Mouse (Mus musculus): ENCODE results near the gene Adat2.

The Adat2 gene

GRCm38 (mm10) chr10:13552646-13553497 lies at the start of gene Adat2, which contains the start of gene Pex3:
Gene Adat2 (plus strand): TSS chr10:13552894.
Gene Pex3 (minus strand): TSS chr10:13553142.
- DNase-seq = peak; percentile 94

- DNase-seq = no peak
These were observed 30.8 kb upstream of the Adat2 start for GRCm38 (mm10) chr10:13521857-13522256.

DNA sequence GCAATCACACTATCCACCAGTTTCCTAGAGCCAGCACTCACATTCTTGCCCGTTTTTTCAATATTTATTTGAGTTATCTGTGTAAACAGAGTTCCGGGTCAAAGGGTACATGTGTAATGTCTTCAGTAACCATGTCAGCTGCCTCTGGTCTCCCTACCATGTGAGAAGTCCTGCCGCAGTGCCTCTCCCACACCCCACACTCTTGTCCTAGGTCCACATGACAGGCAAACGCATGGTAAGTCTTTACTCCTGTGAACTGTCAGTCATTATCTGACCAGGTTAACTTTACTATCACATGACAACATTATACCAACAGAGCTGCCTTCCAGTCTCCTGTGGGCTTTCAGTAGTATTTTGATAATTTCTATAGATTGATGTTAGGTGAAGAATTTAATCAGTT lies 24.5 kb upstream of the Adat2 start:
- no peak for DNase-seq

DNA sequence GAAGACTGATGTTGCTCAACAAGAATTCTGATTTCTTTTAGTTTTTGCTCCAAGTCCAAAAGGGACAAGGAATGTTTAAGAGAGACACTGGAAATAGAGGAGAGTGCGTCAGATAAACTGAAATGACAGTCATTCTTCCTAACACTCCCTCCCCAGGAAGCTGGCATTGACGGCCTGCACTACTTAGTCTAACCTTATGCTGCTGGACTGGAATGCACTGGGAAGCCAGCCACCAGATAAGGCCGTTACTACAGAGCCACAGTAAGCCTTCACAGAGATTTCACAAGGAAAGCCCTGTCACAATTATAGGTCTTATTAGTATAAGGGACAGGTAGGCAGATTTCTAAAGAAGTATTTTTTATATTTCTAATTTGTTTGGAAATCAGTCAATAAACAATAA lies 17.9 kb upstream of the Adat2 start:
- no peak for DNase-seq

- DNase-seq = no peak
These were observed 16.0 kb upstream of the Adat2 start for GRCm38 (mm10) chr10:13536706-13537105.

DNA sequence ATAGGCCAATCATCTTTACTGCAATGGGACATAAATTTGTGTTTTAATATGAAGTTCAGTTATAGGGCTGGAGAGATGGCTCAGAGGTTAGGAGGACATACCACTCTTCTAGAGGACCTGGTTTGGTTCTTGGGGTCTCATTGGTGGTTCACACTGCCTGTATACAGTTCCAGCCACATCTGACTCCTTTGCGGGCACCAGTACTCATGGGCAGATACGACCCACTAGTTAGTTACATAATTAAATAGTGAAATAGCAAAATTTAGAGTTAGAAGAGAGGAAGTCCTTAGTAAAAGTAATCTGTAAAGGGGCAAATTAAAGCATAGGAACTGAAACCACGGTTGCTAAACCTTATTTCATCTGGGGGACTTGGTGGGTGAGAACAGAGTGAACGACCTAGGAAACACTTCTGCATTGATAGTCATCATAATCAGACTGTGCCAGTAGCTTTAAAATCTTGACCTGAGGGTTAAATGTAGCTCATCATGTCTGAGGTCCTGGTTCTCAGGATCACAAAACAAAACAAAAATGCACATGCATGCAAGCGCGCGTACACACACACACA lies 12.8 kb upstream of the Adat2 start:
- DNase-seq = no peak

DNA sequence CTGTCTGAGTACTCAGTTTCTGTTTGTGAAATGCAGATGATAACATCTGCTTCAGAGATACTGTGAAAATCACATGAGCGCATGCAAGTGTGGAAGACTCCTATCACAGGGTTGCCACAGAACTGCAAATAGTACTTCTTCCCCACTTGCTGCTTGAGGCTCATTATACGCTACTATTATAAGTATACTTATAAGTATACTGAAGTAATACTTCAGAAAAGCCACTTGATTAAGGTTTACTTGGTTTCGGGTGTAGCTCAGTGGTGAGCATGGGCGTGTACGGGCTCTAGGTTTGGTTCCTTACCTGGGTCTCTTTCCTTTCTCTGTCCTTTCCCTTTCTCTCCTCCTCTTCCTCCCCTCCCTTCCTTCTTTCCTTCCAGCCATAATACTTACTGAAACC lies 11.0 kb upstream of the Adat2 start:
- no peak for DNase-seq

- no peak for DNase-seq
These were observed 848 bp downstream of the Adat2 start for GRCm38 (mm10) chr10:13553498-13553985.

- DNase-seq = no peak
These were observed 1.6 kb downstream of the Adat2 start for GRCm38 (mm10) chr10:13554316-13554715.

DNA sequence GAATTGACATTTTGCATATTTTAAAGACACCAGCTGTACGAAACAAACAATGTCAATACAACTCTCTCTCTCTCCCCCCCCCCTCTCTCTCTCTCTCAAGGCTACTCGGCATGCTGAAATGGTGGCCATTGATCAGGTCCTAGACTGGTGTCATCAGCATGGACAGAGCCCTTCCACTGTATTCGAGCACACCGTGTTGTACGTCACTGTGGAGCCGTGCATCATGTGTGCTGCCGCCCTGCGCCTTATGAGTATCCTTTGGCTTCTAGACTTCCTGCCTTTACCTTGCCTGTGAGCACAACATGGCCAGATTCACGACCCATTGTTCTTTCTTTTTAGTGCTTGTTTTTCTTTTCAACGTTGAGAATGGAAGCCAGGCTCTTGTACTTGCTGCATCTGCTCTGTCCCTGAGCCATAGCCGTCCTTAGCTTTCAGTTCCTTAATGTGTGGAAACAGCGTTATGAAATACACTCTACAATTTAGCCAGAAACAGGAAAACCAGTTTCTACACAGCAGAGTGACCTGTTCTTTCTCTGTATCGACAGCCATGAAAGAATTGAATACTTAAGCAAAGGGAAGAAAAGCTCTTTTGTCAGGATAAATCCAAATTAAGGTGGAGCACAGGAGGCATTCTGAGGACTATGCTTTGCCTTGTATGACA lies 7.5 kb downstream of the Adat2 start:
- DNase-seq = no peak

DNA sequence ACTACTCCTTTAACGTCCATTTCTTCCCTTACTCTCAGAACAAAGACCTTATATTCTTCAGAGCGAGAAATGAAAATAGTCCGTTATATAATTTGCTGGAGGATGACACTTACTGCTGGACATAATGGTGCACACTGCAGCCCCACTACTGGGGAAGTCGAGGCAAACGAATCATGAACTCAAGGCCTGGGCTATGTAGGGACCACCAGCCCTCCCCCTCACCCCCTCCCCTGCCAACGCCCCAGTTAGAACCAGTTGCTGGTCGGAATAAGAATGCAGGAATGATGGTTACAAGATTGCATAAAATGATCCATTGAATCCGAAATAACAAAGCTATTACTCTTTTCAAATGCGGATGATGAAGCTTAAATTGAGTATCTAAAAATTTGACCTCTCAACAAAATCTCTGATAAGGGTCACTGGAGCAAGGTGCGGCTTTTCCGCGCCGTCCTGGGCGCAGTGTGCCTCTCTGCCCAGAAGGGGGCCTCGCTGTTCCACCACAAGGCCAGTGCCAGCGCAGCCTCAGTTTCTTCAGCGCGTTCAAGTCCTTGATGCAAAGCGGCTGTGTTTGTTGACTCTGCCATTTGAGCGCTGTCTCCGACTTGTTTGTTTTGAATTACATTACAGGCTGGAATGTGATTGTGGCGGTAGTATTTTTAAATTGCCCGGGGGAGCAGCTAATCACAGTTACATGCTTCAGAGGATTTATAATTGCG lies 11.8 kb downstream of the Adat2 start:
- peak; percentile 66 for DNase-seq

DNA sequence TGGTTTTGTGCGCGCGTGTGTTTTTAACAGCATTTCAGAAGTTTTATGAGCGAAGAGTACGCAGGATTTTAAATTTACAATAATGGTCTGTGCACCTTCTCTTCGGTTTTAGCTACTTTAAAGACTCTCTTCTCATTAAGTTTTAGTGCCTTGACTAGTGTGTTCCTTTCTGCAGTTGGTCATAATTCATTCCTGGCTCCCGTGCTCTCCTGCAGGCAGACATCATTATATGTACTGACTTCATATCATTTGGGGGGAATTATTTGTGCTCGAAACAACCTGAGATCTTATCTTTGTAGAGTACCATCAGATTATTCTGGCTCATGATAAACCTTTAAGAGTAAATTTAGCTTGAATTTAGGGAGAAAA lies 12.4 kb downstream of the Adat2 start:
- DNase-seq = no peak

GRCm38 (mm10) chr10:13566393-13566792 lies 13.7 kb downstream of the Adat2 start:
- DNase-seq = no peak

- peak; percentile 88 for DNase-seq
These were observed 17.1 kb downstream of the Adat2 start for GRCm38 (mm10) chr10:13569818-13570217.

DNA sequence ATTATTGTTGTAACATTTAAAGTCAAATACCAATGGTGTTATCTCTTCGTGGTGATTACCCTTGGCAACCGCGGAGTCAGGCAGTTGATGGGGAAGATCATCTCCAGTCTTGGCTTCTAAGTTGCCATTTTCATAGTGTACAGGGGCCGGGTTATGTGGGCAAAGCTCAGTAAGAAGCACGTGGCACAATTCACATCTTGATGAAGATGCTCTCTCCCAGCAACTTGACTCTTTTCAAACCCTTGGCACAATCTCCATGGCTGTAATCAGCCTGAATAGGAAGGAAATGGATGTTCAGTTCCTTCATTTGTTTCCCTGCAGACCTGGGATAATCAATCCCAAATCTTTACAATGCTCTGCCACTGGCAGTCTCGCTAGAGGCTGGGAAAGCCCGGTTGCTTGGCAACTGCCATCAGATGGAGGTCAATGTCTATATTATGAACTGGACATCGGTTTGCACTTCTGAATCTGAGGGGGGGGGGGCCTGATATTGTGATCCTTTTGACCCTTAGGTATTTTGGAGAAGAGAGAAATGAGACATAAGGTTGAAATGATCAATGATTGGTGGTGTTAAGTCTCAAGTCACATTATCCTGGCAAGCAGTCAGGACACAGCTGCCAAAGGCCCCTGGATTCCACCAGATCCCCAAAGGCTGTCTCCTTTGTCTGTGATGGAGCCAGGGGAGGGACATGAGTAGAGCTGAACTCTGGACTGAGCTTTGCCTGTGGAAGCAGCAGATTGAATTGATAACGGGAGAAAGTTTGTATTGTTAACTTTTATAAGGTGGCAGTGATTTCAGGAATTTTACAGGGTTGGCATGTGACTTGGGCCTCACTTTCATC lies 18.2 kb downstream of the Adat2 start:
- no peak for DNase-seq

GRCm38 (mm10) chr10:13572003-13572402 lies 19.3 kb downstream of the Adat2 start:
- DNase-seq = peak; percentile 30

- no peak for DNase-seq
These were observed 19.7 kb downstream of the Adat2 start for GRCm38 (mm10) chr10:13572410-13572809.

DNA sequence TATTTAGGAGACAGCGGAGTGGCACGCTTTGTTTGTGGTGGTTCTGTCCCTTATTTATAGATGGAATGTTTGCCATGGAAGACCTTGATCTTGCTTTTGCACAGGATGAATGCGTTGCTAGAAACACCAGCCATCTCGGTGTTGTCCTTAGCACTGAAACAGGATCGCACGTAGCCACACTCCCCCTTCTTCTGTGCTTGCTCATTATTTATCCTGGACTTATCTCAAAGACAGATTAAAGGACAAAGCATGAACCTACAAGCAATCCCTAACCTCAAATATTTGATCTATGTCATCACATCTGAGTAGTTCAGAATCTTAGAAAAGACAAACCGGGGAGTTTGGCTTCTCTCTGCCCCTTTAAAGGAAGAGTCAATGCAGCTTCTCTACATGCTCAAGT lies 24.4 kb downstream of the Adat2 start:
- DNase-seq = no peak

DNA sequence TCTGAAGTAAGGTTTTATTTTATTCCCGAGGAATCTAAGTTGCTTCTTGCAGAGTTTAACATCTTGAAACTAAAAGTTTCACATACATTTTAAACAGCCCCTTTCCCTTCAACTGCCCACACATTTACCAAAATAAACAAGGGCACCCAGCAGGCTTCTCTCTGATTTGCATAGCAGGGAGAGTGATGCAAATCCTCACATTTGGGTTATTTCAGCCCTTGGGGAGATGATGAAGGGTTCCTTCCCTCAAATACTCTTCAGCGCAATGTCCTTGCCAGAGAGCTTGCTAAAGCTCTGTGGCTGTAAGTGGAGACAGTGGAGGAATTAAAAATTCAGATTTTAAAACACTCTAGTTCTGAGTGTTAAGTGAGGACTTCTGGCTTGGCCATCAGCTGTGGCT lies 35.2 kb downstream of the Adat2 start:
- no peak for DNase-seq

DNA sequence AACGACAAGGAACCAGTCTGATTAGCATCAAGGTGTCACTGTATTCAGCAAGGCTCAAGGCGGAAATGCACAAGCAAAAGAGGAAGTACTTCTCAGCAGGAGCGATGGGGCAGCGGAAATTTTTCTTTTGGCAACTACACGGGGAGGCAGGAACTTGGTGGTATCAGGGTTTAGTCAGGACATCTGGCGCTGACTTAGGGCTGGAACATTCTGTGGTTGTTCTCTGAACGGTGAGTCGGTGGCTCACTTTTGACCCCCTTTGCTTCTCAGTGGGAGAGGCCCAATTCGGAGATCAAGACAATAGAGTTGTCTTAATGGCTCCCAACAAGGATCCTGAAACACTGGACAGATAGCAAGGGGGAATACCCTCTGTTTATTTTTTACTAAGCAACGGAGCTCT lies 39.5 kb downstream of the Adat2 start:
- no peak for DNase-seq

- no peak for DNase-seq
These were observed 40.8 kb downstream of the Adat2 start for GRCm38 (mm10) chr10:13593529-13593928.

GRCm38 (mm10) chr10:13596073-13596472 lies 43.4 kb downstream of the Adat2 start:
- no peak for DNase-seq

Measured in retina, postnatal 1 day (tissue).